11 mouse cellular contexts compared by ENCODE assay signal in the genomic region with DNA sequence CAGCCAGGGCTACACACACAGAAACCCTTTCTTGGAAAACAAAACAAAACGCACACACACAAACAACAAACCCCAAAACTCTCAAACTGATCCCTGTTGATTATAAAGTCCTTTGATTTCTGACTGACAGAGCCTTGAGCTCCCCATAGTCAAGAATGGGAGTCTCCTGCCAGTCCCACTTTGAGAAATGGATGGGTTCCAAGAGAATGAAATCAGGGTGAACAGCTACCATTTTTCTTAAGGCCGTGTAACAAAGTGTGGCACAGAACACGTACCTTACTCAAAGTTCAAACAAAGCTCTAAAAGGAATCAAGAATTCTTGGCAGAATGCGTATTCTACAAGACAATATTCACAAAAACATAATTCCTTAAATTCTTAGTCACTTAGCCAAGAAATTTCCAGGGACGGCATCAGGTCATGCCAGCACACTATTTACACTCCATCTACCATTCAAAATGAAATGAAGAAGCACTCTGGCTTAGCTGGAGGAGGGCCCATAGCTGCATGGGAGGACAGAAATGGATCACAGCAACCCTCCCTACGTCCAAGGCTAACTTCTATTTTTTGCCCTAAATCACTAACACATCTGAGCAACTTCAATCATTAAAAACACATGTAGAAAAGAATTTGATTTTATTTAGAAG. TPM values are rescaled to one million over a fixed set of nuclear protein-coding genes. Genes with fewer than 3 reads are reported as not detected.
DNase-seq lines count a peak whose midpoint lies in the region; ATAC-seq and TF ChIP-seq lines count a peak whose summit lies in the region.
"Had no signal": no experiment of that assay in that cellular context is flagged by ENCODE, and none has a peak within 500 bp of the region (broad histone marks: within the 10 kb centered on the region; RNA-seq: fewer than 3 reads in every experiment).

No protein-coding gene starts in this region.

- H3K36me3 ChIP-seq in forebrain, embryonic 13.5 days (ENCODE audit: poor library complexity, severe bottlenecking): peaks cover 18% of the 10 kb centered on the region
- no peaks in the 10 kb centered on the region for H3K36me3 ChIP-seq in forebrain, postnatal 0 days (ENCODE audit: insufficient read depth)
- peaks cover 34% of the 10 kb centered on the region for H3K36me3 ChIP-seq in kidney, embryonic 15.5 days
- peaks cover 12% of the 10 kb centered on the region; the same call in 1 of the 2 replicates for H3K36me3 ChIP-seq in intestine, embryonic 14.5 days (ENCODE audit: control insufficient read depth, insufficient read depth, low read length)

- peaks cover 34% of the 10 kb centered on the region for H3K4me1 ChIP-seq in forebrain, embryonic 13.5 days
- no peaks in the 10 kb centered on the region for H3K4me1 ChIP-seq in forebrain, postnatal 0 days (ENCODE audit: insufficient read depth)
- peaks cover 26% of the 10 kb centered on the region for H3K4me1 ChIP-seq in kidney, embryonic 15.5 days
- H3K4me1 ChIP-seq in intestine, embryonic 14.5 days (replicated peaks; ENCODE audit: control insufficient read depth, insufficient read depth, low read length): peaks cover 18% of the 10 kb centered on the region

- DNase-seq in forebrain, postnatal 0 days: no peak
- no peak for DNase-seq in kidney, adult 9 months
- peak; percentile 61 for DNase-seq in 3T3-L1 (ENCODE audit: low read depth, low spot score)
- DNase-seq in intestine, embryonic 14.5 days (ENCODE audit: low spot score): no peak
- no peak for DNase-seq in spleen, postnatal 36 days (ENCODE audit: low spot score in 2 of 2)
- DNase-seq: cerebellum, adult 2 months; kidney, postnatal 14 days; thymus, adult 2 months had no signal

- H3K9me3 ChIP-seq in forebrain, embryonic 13.5 days (replicated peaks): no peaks in the 10 kb centered on the region; the same call in 1 of the 2 replicates
- H3K9me3 ChIP-seq in forebrain, postnatal 0 days (ENCODE audit: low read length): no peaks in the 10 kb centered on the region
- H3K9me3 ChIP-seq in kidney, embryonic 15.5 days (replicated peaks): no peaks in the 10 kb centered on the region
- H3K9me3 ChIP-seq in intestine, embryonic 14.5 days (ENCODE audit: control insufficient read depth, low read length): no peaks in the 10 kb centered on the region

- H3K4me2 ChIP-seq in forebrain, embryonic 13.5 days: peak overlapping the region; percentile 91
- H3K4me2 ChIP-seq in forebrain, postnatal 0 days (ENCODE audit: low read depth): no peak overlapping the region
- H3K4me2 ChIP-seq in kidney, embryonic 15.5 days: peak overlapping the region; percentile 84; the same call in 1 of the 2 replicates
- peak overlapping the region; percentile 73 for H3K4me2 ChIP-seq in intestine, embryonic 14.5 days (ENCODE audit: low read length)

- no peaks in the 10 kb centered on the region for H3K27me3 ChIP-seq in forebrain, embryonic 13.5 days
- H3K27me3 ChIP-seq in forebrain, postnatal 0 days (ENCODE audit: insufficient read depth, low read length): 0 out of 2 replicates have a peak, but pooled peaks cover 3% of the 10 kb centered on the region
- no peaks in the 10 kb centered on the region for H3K27me3 ChIP-seq in kidney, embryonic 15.5 days
- H3K27me3 ChIP-seq in intestine, embryonic 14.5 days (replicated peaks; ENCODE audit: control insufficient read depth, insufficient read depth, low read length): no peaks in the 10 kb centered on the region

- ATAC-seq in forebrain, embryonic 13.5 days: no peak
- no peak for ATAC-seq in forebrain, postnatal 0 days
- no peak for ATAC-seq in kidney, embryonic 15.5 days (replicated peaks; ENCODE audit: low FRiP score)
- no peak for ATAC-seq in intestine, embryonic 14.5 days (replicated peaks; ENCODE audit: low FRiP score, low TSS enrichment, low read depth)
- ATAC-seq in erythroid progenitor cell, adult 5-6 weeks (replicated peaks; ENCODE audit: low FRiP score, poor library complexity, severe bottlenecking): no peak

- no peak for TF ChIP-seq CTCF in forebrain, postnatal 0 days (IDR thresholded peaks at IDR 0.05; ENCODE audit: low read depth)

- H3K4me3 ChIP-seq in forebrain, embryonic 13.5 days: 0 out of 2 replicates have a peak overlapping the region, but pooled peaks have one; percentile 2
- H3K4me3 ChIP-seq in forebrain, postnatal 0 days (ENCODE audit: low read depth, low read length): no peak overlapping the region
- no peak overlapping the region for H3K4me3 ChIP-seq in kidney, embryonic 15.5 days (replicated peaks)
- H3K4me3 ChIP-seq in intestine, embryonic 14.5 days (ENCODE audit: low read depth, low read length): peak overlapping the region; percentile 79; the same call in 1 of the 2 replicates

- WGBS in forebrain, embryonic 13.5 days: 74% methylated on average over 6 of the region's 6 CpGs
- WGBS in forebrain, postnatal 0 days: 43% methylated on average over 6 of the region's 6 CpGs
- 76% methylated on average over 6 of the region's 6 CpGs for WGBS in kidney, embryonic 15.5 days
- WGBS in intestine, embryonic 14.5 days: 60% methylated on average over 6 of the region's 6 CpGs

- 0 out of 2 replicates have a peak overlapping the region, but pooled peaks have one; percentile 10 for H3K9ac ChIP-seq in forebrain, embryonic 13.5 days
- no peak overlapping the region for H3K9ac ChIP-seq in forebrain, postnatal 0 days
- no peak overlapping the region for H3K9ac ChIP-seq in kidney, embryonic 15.5 days
- H3K9ac ChIP-seq in intestine, embryonic 14.5 days (ENCODE audit: low read length): no peak overlapping the region

- H3K27ac ChIP-seq in forebrain, embryonic 13.5 days: no peak overlapping the region
- H3K27ac ChIP-seq in forebrain, postnatal 0 days (ENCODE audit: low read depth, low read length): no peak overlapping the region
- H3K27ac ChIP-seq in kidney, embryonic 15.5 days: no peak overlapping the region
- H3K27ac ChIP-seq in intestine, embryonic 14.5 days (ENCODE audit: low read depth): no peak overlapping the region

RNA-seq across cellular contexts. Expression of gene Wwtr1, which starts 3.3 kb away (rescaled TPM):
- polyA plus RNA-seq in forebrain, embryonic 13.5 days (2015; fragmentation: Nextera tagmentation; extraction: Ambion mirVana): 11.5 and 12.2 TPM in 2 replicates
- 27.4 and 39.1 TPM in 2 replicates for total RNA-seq in forebrain, postnatal 0 days (2014; rRNA removed)
- polyA plus RNA-seq in forebrain, postnatal 0 days (2015; fragmentation: Nextera tagmentation; extraction: Ambion mirVana): 11.7 and 12.1 TPM in 2 replicates
- polyA plus RNA-seq in kidney, embryonic 15.5 days (2015; fragmentation: Nextera tagmentation; extraction: Ambion mirVana): 15.9 and 17.4 TPM in 2 replicates
- 20.4 and 23.4 TPM in 2 replicates for polyA plus RNA-seq in intestine, embryonic 14.5 days (2014; fragmentation: Nextera tagmentation; extraction: Ambion mirVana)
- not detected in 2 replicates for total RNA-seq in erythroid progenitor cell, adult 5-6 weeks (2015; ENCODE audit: low replicate concordance)
- total RNA-seq in erythroid progenitor cell, adult 5-6 weeks (2017; ENCODE audit: low replicate concordance): 0.26 TPM in 1 of 2 replicates, not detected in the other

Comparison
In these comparisons a context has a peak if more than half of its experiments do, and no peak if none do; other contexts are left out.
1. H3K4me3 ChIP-seq: peak in forebrain, embryonic 13.5 days (single experiment) and intestine, embryonic 14.5 days (single experiment); none in forebrain, postnatal 0 days (single experiment) and kidney, embryonic 15.5 days (single experiment).